Mouse (Mus musculus) inflammation-experienced regulatory T-cells, adult 6 months (primary cell): ENCODE data around the gene Erfe. TPM values are rescaled to one million over a fixed set of nuclear protein-coding genes. Genes with fewer than 3 reads are reported as not detected.

ENCODE experiments used
- ATAC-seq: one replicate; pipeline ENCODE4 v1.8.0; 2017
- polyA plus RNA-seq, 3 experiments: library from polyadenylated mRNA; unstranded; fragments of 100-300 nt; shearing (Covaris generic); gene quantifications; one replicate each; pipeline ENCODE4 v1.2.1; 2017

The Erfe gene
- polyA plus RNA-seq, 3 experiments from 2014 or later = not detected

DNA sequence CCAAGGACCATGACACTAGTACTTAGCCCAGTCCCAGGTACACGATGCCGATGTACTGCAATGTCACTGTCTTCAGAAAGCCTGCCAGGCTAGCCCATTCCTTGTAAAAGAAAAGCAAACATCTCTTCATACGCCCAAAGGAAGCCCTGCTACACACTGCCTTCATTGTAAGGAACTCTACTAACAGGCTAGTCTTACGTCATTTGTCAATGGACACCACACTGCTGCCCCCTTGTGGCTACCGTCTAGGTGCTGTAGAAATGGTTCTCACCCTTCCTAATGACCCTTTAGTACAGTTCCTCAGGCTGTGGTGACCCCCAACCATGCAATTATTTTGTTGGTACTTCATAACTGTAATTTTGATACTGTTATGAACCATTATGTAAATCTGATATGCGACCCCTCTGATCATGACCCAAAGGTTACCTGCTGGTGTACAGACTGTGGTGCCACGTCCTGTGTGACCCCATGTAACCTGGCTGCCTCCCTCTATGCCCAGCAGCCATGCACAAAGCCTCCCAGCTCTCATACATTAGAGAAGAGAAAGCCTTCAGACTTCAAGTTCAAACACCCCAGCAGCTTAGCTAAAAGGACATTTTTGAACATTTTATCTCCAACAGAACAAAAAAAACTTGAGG is 14.3 kb downstream of the Erfe start:
- ATAC-seq = peak; percentile 86

- ATAC-seq = no peak
These were observed 14.9 kb downstream of the Erfe start for GRCm38 (mm10) chr1:91381091-91381471.

DNA sequence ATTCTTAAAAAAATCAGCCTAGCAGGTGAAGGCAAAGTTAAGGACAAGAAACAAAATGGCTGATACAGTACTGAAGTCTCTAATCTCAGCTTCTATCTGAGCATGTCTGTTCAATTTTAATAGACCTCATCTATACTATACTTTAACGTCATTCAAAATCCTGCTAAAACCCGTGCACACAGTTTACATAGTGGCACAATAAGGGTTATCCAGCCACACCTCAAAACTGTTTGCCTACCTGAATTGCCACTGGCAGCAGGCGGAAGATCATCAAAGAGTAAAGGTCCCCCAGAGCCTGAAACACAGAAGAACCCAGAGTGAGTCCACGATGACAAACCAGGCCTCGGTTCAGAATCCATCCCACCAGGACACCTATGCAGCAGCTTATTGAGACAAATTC is 24.1 kb downstream of the Erfe start:
- no peak for ATAC-seq

GRCm38 (mm10) chr1:91397927-91398259 is 31.7 kb downstream of the Erfe start:
- ATAC-seq = no peak

GRCm38 (mm10) chr1:91398260-91399062 is 32.2 kb downstream of the Erfe start, which contains the start of gene Ilkap:
Ilkap (minus strand) TSS chr1:91398815.
- peak; percentile 86 for ATAC-seq

DNA sequence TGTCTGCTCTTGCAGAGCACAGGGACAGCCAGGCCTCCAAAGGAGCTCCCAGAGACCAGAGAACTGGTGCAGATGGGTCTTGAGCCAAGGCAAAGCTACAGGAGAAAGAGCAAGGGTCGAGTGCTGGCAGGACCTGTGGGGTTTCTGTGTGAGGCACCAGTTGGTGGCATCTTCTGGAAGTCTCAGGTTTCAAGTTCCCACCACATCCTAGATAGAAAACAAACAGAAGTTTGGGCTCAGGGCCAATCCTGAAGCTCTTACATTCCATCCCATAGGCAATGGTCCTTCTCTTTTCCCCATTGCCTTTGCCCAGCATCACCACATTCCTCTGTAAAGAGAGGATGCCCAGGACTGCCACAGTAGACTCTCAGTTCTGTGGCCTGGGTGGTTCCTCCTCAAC is 38.7 kb downstream of the Erfe start:
- no peak for ATAC-seq

DNA sequence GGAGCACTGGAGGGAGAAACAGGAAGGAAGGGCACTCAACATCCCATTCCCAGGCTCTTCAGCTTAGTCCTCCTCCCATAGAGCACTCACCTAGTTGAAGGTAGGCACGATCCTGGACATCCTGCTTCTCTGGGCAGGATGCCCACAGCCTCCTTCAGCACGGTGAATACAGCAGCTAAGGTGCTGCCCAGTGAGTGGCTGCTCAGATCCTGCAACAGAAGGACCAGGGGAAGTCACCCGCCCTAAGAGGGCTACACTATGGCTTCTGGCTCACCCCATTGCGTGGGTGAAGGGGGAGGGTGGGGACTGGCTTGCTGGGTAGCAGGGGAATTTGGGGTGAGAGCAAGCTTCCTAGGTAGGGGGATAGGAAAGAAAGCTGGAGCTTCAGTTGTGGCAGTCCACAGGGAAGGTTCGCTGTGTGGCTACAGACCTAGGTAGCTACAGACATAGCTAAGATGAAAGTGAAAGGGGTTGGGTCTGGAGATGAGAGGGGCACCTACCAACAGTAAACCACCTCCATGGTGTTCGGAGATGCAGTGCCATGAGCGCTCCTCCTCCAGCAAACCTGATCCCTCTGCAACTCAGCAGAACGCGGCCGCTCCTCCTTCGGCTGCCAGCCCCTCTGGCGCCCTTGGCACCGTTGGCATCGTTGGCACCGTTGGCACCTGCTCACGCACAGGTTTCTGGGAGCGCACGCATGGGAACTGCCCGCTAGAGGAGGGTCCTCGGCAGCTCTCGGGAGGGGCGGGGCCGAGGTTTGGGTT is 39.4 kb downstream of the Erfe start:
- peak; percentile 66 for ATAC-seq

DNA sequence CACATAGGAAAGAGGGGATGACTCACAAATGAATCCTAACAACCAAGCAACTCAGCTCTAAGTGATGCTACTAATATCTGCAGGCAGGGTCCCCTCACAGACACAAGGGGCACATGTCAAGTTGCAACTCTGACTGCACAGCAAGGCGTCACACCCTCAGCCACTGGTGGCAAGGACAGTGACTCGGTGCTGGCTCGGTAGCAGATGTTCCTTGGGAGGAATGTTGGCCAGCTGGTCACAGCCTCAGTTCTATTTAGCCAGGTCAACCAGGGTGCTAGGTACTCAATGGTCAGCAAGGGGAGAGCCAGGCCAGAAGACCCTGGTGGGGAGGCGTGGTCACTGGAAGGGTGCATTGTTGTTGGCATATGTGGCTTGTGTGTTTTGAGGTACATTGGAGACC is 41.6 kb downstream of the Erfe start:
- no peak for ATAC-seq

DNA sequence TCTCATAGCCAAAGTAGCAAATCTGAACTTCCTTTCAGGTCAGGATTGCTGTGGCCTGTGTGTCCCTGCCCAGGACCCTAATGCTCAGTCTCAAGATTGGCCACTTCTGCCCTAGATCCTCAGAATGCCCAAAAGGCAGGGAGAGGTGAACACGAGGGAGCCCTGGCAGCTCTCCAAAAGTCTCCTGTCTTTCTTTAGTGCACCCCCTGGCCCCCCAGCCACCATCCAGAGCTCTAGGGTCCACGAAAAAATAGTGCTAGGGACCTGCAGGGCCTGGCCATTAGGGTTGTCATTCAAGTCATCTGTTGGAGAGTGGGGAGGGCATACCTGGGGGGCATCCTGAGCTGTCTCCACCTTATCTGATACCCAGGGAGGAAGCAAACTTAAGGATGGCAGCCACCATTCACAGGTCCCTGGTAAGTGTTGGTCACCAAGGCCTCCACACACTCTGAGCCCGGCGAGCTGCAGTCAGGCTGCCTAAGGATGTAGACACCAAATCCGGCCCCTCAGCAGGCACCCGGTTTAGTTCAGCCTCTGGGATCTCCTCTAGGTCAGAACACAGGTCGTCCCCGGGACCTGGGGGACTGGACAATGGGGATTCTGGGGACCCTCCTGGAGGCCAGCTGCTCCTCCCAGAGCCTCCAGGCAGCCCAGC is 45.5 kb downstream of the Erfe start:
- no peak for ATAC-seq

DNA sequence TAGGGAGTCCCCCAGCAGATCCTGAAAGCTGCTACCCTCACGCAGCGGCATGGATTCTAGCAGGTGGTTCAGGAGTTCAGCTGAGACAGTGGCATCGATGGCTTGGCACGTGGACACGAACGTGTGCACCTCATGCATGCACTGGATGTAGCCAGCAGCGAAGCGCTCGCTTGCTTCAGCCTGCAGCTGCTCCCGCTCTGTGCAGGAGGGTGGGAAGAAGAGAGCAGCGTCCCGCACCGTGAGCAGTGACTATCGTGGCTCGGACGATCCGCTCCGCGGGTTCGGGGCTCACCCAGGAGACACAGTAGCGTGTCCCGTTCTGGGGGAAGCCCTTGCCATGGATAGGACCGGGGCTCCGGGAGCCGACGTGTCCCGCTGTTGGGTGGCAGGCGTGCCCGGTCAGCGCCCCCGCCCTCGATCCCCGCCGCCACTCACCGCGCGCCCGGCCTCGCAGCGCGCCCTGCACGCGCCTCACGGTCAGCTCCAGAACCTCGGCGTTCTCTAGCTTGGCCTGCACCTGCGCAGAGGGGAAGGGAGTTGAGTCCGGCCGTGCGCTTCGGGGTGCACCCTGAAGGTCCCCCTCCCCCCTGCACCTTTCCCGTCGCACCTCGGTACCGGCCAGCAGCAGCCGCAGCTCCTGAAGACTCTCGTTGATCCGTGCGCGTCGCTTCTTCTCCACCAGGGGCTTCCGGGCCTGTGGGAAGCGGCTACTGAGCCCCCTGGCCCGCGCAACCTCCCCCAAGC is 46.2 kb downstream of the Erfe start:
- peak; percentile 16 for ATAC-seq

DNA sequence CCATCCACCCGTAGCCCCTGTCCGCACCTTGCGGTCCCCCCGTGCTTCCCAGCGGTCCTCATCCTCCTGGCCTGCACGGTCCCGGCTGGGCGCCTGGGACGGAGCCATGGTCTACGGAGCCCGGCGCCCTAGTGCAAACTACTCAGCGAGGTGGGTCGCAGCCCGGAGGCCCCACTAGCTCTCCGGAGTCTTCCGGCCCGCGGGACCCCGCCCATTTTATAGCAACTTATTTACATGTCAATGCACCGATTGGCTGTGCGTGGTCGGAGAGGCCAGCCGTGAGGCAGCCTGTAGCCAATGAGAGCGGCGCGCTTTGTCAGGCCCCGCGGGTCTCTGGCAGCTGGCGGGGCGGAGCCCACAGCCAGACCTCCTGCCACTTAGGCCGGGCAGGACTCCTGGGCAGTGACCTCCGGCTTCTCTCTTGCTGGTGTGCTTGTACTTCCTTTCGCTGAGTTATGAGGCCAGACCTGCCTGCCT is 46.8 kb downstream of the Erfe start:
- peak; percentile 98 for ATAC-seq

GRCm38 (mm10) chr1:91413536-91413897 is 47.3 kb downstream of the Erfe start:
- ATAC-seq = peak; percentile 29

GRCm38 (mm10) chr1:91413898-91414594 is 47.8 kb downstream of the Erfe start, which contains the start of gene Hes6:
Hes6 (minus strand) TSS chr1:91414038.
- peak; percentile 17 for ATAC-seq

GRCm38 (mm10) chr1:91414903-91415302 is 48.7 kb downstream of the Erfe start:
- no peak for ATAC-seq

DNA sequence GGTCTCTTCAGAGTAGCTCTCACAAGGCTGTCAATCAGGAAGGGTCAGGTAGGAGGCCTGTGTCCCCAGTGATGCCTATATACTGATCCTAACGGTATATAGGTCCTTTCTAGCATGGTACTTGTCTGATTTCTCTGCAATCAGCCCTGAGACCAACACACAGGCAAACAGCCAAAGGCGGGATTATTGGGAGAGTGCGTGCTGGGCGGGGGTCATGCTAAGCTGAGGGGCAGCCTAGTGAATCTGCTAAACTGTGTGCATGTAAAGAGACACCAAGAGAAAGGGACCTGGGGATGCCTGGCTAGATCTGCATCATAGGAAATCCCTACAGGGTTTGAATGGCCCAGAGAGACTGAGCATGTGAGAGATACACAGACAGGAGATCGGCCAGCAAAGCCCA is 49.1 kb downstream of the Erfe start:
- no peak for ATAC-seq

DNA sequence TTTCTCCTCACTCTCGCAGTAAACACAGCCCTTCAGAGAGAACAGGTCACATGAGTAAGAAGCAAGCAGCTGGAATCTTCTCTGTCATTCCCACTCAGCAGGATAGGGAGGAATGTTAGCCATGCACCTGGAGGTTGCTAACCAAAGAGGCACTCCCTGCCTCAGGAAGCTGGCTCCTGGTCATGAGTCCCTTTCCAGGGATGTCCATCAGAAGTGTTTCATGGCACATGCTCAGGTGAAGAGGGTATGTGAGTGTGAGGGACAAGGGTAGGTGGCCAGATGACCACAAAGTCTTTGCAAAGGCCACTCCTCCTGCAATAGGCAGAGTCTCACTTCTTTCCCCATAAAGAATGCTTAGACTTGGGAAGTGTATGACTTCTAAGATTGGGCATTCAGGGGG is 51.8 kb downstream of the Erfe start:
- ATAC-seq = no peak

GRCm38 (mm10) chr1:91419862-91420600 is 53.8 kb downstream of the Erfe start:
- ATAC-seq = no peak

DNA sequence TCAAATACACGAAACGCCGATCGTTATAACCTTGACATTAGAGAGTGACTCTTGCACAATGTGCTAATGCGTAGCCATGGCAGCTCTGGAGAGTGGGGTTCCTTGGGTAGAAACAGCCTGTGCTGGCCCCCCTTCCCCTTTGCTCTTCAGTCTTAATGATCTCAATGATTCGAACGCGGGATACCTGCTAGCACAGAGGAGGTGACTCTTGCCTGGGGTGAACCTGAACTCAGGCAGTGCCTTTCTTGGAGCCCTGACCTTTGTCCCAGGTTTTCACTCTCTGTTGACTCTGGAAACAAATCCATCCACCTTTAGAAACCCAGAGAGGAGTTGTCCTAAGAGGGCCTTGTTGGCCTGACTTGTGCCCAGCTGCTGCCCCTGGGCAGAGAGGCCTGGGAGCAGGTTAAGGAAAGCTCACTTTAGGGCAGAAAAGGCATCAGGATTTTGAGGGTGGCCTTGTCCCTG is 54.4 kb downstream of the Erfe start:
- ATAC-seq = no peak
